1 mouse cellular context compared by ENCODE assay signal in the genomic region with DNA sequence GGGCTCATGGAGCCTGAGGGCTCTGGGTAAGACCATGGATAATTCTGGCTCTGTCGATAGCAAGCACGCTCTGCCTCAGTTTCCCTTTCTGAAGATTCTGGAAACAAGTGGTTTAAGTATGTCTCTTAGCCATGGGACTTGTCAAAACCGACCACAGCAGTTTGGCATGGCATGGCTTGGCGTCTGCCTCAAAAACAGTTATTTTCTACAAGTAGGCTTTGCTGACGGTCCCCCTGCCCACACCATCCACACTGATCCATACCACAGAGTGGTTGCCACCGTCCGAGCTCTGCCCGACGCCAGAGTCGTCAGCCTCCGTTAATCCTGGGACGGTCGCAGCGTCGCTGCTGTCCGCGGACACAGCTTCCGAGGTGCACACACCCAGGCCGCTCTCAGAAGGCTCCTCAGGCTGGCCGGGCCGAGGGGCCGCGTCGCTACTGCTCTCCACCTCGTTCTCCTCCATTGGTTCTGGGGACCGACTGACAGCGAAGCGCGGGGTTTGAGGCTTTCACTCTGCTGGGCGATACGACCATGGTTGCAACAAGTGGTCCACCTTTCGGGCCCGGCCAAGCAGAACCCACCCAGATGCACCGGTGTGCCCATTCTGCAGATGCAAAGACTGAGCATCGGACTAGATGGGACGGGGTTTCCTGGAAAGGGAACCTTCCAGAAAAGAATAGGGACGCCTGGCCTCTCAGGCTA.
TF ChIP-seq lines count a peak whose summit lies in the region.

No protein-coding gene starts in this region.

TF ChIP-seq in CH12.LX, 34 proteins besides CTCF, POLR2A, EP300 and RAD21 (continued from another document):
- TF ChIP-seq TBP (conservative IDR thresholded peaks at IDR 0.05; ENCODE audit: low read depth, low read length) (no peak), MAFK (IDR thresholded peaks at IDR 0.05; ENCODE audit: insufficient replicate concordance, low read length) (no peak), CHD2 (IDR thresholded peaks at IDR 0.05; ENCODE audit: low read length) (no peak), GABPA (IDR thresholded peaks at IDR 0.05; ENCODE audit: insufficient replicate concordance, low read depth, low read length) (no peak), ZKSCAN1 (IDR thresholded peaks at IDR 0.05; ENCODE audit: borderline replicate concordance, low read depth, low read length) (no peak), IRF4 (IDR thresholded peaks at IDR 0.05; ENCODE audit: low read depth, low read length) (no peak), KAT2A (IDR thresholded peaks at IDR 0.05; ENCODE audit: insufficient replicate concordance, low read length) (no peak), ELF1 (IDR thresholded peaks at IDR 0.05; ENCODE audit: low read depth, low read length) (no peak), TCF12 (IDR thresholded peaks at IDR 0.05; ENCODE audit: low read depth, low read length) (no peak), NRF1 (IDR thresholded peaks at IDR 0.05; ENCODE audit: low read depth, low read length) (no peak), USF2 (conservative IDR thresholded peaks at IDR 0.05; ENCODE audit: low read depth, low read length) (no peak), NELFE (IDR thresholded peaks at IDR 0.05; ENCODE audit: low read depth, low read length) (no peak), ETS1 (conservative IDR thresholded peaks at IDR 0.05; ENCODE audit: low read depth, low read length) (no peak)
